Mouse (Mus musculus) natural killer cell, adult 2 months (primary cell): ENCODE results near the gene Ppp1r1c.

Source experiments
- DNase-seq, 2 experiments: peaks; one replicate each; pipeline ENCODE4 v3.0.0; 2022; ENCODE audit warnings: low spot score in 2 of 2

Ppp1r1c gene

DNA sequence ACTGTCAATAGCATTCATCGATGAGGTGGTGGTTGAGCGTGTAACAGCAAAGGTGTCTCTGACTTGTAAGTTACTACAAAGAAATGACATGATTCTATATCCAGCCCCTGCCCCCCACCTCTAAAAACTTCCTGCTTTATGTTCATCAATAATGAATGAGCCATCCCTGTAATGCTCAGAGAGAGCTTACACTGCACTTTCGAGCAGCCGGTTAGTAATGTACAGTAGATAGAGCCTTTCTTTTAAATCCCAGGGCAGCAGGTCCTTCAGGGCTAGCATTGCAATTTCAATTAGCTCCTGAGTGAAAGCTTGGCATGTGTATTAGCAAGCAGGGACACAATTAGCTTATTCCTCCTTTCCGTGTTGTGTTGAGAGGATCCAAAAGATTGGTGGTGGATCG lies at the start of gene Ppp1r1c:
Gene Ppp1r1c (plus strand): TSS at position 206 of the 400 bp plus-strand sequence.
- no peak for DNase-seq

DNA sequence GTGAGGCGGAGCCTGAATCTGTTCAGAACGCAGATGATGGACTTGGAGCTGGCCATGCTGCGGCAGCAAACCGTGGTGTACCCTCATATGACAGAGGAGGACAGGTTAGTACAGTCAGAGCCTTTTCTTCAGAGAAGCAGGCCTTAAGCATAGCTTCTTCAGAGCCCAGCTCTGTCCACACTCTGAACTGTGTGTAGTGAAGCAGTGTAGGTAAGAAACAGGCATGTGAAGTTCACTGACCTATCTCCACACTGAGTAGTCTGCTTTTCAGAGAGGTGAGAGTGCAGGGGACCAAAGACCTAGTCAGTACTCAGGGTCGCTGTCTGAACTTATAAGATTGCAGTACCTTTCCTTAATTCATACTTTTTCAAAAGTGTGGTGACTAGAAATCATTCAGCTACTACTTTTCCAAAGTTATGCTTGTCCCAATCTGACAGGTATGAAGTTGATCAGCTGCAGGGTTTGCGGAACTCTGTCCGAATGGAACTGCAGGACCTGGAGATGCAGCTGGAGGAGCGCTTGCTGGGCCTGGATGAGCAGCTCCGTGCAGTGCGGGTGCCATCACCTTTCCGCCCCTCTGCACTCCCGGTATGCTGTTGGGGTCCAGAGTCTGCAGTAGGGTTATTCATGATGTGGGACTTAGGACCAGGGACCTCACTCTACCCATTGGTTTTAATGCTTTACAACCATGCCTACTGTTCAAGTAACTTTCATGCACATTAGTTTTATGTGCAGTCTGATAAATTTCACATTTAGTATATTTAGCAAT lies 47.0 kb upstream of the Ppp1r1c start:
- DNase-seq: no peak

DNA sequence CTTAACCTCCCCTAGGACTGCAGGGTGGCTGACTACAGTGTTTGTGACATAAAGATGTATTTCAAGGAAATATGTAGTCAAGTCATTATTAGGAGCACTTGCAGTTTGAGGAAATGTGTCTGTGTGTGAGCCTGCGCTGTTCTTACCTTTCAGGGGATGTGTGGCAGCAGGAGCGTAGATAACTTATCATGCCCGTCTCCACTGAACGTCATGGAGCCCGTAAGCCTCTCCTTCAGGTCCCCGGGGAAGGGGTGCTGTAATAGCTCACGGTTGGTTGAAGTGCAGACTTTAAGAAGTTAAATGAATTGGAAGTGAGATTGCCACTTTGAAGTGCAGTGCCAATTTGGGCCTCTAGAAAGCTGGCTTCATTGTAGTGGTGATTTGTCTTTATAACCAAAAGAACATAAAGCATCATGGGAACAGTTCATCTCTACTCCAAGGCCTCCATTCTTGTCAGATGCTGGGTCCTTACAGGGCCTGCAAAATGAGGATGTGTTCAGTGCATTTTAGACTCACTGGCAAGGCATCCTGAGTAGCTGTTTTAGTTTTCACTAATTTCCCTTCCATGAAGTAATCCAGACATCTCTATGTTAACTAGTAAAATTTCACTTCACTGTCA lies 46.0 kb upstream of the Ppp1r1c start:
- DNase-seq: no peak

DNA sequence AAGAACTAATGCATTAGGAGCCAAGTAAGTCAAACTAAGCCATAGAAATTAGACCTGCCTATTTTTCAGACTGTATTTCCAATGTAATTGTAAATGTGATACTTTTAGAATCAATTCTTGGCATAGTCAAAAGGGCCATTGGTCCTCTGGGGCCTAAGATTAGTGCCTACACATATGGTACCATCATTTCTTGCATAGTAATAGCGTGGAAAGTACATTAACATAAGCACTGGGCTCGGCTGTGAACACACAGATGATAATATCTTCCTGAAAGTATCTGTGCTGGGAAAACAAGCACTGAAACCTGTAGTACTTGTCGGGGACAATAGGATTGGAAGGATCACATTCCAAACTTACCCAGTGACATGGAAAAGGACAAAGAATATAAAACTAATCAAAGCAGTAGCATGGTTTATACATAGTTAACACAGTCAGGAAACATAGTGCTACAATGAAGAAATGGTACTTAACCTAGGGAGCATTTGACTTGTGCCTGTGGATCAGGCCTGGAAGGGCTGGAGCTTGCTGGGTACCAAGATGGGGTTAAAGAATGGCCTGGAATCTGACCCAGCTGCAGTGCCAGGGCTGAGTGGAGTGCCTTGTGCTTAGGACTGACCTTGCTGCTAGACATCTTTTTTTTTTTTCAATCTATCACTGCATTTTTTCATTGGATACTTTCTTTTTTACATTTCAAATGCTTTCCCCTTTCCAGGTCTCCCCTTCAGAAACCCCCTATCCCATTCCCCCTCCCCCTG lies 42.9 kb upstream of the Ppp1r1c start:
- no peak for DNase-seq

DNA sequence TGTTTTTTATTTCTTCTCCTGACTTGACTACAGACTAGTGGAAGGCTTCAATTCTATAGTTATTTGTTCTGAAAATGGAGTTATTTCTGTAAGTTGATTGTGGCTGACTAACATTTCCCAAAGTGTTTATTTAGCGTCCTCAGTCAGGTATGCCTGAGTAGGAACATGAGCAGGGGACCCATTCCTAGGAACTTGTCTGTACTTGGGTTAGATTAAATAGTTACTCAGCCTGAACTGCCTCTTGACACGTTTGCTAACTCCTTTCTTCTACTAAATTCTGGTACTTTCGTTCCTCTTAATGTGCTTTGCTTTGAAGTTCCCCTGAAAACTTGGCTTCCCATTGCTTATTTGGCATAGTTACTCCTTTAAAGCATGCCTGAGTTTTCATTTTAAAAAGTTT lies 42.1 kb upstream of the Ppp1r1c start:
- no peak for DNase-seq

DNA sequence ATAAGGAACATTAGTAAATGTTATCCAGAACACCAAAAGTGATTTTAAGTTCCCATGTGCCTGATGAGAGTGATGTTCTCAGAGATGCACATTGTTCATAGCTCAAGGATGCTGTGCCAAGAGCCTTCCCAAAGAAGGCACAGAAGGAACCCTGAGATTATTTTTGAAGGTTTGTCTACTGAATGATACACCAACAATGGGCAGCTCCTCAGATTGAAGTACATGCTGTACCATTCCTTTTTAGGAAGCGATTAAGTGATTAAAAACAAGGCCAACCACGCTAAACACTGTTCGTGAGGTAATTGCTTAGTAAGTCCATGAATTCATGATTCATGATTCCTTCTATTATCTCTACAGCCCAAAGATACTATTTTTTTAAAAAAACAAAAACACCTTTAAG lies 32.3 kb upstream of the Ppp1r1c start:
- DNase-seq: no peak

DNA sequence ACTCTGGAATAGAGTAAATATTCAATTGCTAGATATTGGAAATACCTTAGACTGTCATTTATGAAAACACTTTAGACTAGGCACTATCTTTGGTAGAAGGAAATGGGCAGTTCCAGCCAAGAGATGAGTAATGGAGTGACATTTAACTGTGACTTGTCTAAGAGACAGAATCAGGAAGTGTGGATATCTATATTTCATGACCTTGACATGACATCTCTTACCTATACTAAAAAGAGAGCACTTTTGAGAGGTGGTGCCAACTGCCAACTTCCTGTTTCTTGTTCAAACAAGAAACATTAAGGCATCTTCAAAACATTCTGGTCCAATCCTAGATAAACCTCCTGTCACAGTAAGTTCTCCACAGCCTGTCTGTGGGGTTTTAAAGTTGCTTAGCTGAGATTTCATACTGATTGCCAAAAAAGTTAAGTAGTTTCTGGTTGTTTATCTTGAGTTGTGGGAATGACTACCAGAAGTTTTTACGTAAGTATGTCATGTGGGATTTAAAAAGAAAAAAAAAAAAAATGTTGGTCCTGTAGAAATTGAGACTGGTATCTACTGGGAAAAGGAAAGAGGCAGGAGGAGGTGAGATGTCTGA lies 29.8 kb upstream of the Ppp1r1c start:
- no peak for DNase-seq

DNA sequence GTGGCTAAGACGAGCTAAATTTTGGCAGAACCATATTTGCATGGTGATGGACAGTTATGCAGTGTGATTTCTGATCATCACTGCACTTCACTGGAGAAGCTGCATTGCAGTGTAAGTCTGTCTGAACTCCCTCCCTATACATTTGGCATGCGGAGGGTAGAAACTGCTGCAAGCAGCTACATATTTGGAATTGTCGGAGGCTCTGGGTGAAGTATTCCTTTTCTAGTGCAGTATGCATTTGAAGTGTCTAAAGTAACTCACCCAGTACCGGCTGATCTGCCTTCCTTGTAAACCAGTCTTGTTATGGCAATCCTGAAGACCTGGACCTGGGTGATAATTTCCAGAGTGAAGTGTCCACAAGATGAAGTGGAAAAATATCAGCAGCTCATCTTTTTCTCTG lies 25.9 kb upstream of the Ppp1r1c start:
- DNase-seq: no peak

DNA sequence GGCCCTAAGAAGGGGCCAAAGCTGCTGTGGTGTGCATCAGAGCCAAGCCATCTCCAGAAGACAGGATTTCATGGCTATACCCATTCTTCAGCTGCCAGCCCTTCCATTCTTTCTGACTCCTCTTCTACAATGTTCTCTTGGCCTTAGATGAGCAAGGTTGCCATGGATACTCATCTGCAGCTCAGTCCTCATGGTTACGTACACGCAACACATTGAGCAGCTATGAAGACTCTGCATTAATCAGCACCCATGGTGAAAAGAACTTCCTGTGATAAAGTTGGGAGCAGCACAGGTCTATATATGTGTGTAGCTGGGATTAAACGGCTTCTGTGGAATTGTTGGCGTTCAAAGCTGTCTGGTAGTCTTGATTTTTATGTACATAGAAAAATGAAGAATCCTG lies 24.3 kb upstream of the Ppp1r1c start:
- DNase-seq: no peak

DNA sequence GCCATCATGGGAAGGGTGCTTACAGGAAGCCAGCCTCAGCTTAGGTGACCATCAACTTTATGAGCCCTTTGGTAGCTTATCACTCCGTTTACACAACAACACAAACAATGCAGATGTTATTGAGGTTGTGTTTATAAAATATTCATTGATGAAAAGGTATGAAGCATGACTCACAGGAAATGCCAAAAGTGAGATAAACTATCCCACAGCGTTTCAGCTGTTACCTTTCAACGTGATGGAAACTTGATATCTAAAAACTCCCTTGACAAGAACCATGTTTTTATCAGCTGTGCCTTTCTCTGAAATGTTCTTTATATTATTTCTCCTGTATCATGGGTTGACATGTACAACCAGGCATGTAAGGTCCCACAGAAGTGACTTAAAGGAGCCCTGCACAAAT lies 16.7 kb upstream of the Ppp1r1c start:
- no peak for DNase-seq

DNA sequence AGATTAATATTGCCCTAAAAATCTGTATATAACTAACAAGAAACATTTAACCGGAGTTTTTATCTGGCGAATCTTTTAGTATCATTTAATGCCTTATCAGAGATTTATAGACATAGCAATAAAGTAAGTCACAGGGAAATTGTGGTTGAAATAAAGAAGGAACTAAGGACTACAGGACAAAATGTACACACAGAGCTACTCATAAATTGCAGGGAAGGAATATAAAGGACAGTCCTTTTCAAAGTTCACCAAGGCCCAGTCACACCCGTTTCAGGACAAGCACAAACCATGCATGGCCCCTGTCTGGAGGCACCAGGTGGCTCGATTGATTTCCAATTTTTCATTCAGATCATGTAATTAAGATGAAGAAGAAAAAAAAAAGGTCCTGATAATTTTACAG lies 12.4 kb upstream of the Ppp1r1c start:
- DNase-seq: no peak

DNA sequence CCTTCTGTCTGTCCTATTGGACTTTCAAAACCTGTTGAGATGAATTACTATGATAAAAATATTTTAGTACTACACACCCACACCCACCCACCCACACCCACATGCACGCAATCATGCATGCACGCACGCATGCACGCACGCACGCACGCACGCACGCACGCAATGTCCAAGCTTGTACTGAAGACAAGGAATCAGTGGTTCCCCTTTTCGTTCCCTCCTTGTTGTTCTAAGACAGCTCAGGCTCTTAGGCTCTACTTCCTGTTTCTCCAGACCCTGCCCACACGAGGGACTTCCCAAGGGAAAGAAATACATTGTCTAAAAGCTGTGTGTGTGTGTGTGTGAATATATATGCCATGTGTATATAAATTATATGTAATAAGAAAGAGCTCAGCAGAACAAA lies 11.6 kb upstream of the Ppp1r1c start:
- peak in 1 of 2 experiments; percentile 42 for DNase-seq

DNA sequence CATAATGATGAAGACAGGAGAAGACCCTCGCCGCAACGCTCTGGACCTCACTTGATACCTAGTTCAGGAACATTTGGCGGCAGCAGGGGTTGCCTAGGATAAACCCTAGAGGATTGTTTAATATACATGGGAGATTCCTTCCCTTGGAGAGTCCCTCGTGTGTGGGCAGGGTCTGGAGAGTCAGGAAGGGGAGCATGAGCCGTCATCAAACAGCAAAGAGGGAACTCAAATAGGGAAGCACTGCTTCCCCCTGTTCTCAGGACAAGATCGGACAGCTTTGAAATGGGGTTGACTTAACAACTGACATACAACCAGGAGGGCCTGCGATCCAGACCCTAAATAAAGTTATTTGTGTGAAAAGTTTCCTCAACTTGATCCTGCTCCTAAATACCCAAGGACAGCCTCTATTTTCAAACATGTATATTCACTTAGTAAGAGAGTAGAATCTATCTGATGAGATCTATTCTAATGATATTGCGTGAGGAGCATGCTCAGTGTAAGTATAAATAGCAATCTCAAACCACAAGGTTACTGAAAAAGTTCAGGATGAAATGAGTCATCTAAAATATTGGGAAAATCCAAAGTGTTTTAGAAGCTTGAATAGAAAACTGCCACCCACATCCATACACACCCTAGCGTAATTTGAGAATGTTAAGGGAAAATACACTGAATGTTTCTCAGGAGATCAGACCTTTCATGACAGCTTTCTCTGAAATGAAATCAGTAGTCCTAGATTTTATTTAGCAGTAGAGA lies 10.9 kb upstream of the Ppp1r1c start:
- DNase-seq: peak in 1 of 2 experiments; percentile 3

DNA sequence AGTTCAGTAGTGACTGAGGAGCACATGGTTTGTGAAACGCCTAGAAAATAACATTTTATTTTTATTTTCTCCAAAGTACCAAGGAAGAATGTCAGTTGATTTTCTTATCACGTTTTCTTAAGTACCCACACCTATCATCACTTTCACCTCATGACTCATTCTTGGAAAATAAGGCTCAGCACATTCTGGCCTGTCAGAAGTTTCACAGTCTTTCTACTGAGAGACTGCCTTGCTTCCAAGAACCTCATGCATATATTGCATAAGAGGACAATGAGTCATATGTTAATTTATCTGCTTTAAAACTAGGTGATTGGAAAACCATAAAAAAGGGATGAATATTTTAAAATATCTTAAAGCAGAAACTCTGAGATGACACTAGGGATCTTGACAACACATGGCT lies 9.4 kb upstream of the Ppp1r1c start:
- DNase-seq: no peak

DNA sequence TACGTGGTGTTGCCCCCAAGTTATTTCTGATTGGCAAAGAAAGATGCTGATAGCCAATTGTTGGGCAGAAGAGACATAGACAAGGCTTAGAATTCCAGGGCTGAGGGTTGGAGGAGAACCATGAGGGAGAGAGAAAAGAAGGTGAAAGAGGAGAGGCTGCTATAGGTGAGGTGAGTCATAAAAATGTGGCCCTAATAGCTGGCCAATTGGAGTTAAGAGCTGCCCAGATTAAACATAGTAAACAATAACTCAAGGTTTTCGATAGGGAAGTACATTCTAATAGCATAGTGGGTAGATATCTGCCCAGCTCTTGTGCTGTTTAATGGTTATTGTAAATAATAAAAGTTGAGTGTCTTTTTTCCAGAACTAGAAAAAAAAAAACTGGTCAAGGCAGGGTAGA lies 2.8 kb upstream of the Ppp1r1c start:
- DNase-seq: no peak

DNA sequence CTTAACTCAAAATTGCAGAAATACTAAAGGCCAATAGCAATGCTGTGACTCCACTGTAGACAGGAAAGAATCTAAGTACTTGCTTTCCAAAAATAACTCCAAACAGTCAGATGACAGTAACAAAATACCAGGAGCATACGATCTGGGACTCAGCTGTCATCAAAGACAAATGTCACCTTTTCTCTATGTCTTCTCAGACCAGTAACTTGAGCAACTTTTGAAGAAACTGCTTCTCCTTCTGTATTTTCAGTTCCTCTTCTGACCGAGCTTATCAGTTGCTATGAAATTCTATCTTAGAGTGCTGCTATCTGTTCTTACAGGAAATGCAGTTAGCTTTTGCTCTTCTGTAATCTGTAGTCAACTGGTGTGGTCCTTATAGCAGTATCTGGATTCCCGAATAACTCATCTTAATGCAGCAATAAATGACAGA lies 6.1 kb downstream of the Ppp1r1c start:
- peak in 1 of 2 experiments; percentile 13 for DNase-seq

DNA sequence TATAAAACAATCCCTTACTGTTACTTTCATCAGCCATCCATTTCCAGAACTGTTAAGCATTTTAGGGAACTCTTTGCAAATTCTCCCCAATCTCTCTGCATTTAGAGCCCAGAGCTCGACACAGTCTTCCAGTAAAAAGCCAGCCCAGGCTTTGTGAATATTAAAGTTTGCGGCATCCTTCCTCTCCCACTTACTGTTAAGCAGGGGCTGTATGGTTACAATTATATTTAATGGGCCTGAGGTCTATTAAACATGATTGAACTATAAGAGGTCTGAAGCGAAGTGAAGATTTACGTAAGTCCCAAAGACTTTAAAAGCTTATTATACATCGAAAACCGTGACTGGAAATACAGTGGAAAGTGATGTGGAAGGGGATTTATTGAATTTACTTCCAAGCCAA lies 7.2 kb downstream of the Ppp1r1c start:
- DNase-seq: no peak

DNA sequence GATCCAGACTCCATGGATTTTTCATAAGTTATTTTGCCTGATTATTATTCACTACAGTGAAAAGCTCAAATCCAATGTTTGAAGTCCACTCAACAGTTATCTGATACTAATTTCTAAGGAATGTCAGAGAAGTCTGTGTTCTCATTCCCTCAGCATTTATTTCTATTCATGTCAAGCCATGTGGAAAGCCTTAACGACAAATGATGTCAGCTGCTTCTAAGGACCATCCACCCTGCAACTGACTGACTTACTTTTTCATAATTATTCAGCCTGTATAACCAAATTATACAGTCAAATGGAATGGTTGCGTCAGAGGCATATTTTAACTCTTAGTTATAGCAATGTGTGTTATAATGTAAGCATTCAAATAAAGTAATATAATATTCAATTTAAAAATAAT lies 8.3 kb downstream of the Ppp1r1c start:
- DNase-seq: no peak

DNA sequence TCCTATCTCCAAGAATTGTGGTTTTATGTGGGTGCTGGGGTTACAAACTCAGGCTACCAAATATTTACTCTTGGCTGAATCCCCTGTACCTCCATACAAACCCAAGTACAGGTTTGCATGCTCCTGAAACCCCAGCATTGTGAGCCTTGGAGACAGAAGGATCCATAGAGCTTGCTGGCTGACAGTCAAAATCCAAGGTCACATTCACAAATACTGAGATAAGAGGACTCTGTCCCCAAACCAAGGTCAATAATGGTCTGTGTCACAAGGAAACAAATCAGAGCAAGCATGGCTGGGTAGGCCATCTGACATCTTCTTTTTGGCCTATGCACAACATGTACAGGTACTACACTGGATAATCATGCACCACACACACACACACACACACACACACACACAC lies 10.3 kb downstream of the Ppp1r1c start:
- DNase-seq: no peak

DNA sequence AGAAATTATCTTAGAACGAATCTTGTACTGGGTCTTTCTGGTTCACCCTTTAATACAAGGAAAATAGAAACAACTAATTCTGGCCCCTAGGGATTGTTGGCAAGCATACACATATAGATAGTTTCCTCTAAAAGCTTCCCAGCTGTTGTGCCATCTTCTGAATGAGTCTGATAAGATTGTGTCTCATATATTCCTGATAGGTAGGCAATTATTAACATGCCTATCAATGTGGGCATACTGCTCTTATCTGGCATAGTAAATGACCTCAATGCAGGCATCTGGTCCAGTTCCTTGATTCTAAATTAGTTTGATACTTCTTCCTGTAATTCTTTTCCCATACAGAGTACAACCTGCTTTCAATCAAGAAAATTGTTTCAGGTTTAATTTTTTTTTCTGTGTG lies 14.8 kb downstream of the Ppp1r1c start:
- DNase-seq: no peak

DNA sequence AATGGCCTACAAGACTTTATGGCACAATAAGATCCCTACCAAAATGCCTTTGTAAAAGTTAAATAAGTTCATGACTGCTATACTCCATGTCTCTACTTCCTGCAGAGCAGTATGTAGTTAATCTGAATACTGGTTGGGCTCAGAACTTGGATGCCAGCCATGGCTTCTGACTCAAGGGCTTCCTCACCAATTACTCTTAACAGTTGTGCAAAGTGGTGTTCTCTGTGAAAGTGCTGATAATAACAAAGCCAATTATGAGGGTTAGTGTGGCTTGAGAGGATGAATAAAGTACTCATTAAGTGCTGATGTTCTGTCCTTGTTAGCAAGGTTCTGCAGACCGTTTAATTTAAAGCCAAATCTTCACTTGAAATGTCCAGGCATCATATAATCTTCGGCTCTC lies 31.4 kb downstream of the Ppp1r1c start:
- no peak for DNase-seq

DNA sequence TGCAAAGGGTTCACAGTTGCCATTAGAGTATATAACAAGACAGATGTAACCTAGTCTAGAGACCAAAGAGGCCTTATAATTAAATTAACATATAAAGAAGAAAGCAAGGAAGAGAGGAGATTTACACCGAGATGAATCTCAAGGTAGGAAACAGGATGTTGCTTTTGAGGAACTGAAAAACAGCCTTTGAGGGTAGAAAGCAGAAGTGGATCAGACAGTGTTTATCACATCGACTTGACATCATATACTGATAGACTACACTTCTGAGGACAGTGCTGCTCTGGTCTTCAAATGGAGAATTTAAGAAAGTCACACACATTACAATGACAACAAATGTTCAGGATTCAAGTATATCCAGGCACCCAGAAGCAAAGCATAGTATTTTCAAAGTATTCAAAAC lies 34.4 kb downstream of the Ppp1r1c start:
- DNase-seq: peak in 1 of 2 experiments; percentile 19
